Mouse (Mus musculus) urinary bladder, adult 2 months (tissue): ENCODE results near the gene Speer4d. TPM values are rescaled to one million over a fixed set of nuclear protein-coding genes. Genes with fewer than 3 reads are reported as not detected.
"Not testable (repeated sequence)": the region's sequence is repeated elsewhere in the genome, so short reads cannot be mapped to it uniquely, and the experiment has no call there.

Experiments
- DNase-seq: peaks from one replicate; pipeline ENCODE4 v3.0.0; 2022; ENCODE audit warnings: low spot score
- polyA plus RNA-seq: library from polyadenylated mRNA; depleted of rRNA; stranded (reverse); fragments of >200 nt; gene quantifications from 2 replicates; pipeline ENCODE4 v1.2.3, GENCODE M21; 2012; rRNA removed

Speer4d gene
- polyA plus RNA-seq, 1 experiment, result not detected

- not testable (repeated sequence) for DNase-seq
These were observed 51.9 kb downstream of the Speer4d start for GRCm38 (mm10) chr5:15670789-15671188.

Other genes with a start within 250 kb of the Speer4d start
- 0.14 TPM in 1 of 2 replicates, not detected in the other for gene Gm21149, start 142.5 kb upstream of the Speer4d start, polyA plus RNA-seq
- gene Gm21190, start 89.8 kb upstream of the Speer4d start, polyA plus RNA-seq, result not detected in 2 replicates
- gene Gm21083, start 41.7 kb upstream of the Speer4d start, polyA plus RNA-seq, result 0.18 TPM in 1 of 2 replicates, not detected in the other
- not detected in 2 replicates for gene 4930572O03Rik, start 38.0 kb downstream of the Speer4d start, polyA plus RNA-seq
- not detected in 2 replicates for gene Speer4c, start 95.2 kb downstream of the Speer4d start, polyA plus RNA-seq